Mouse (Mus musculus): ENCODE measurements at regions not wholly inside any gene's neighbourhood (a gene's known extent, or its start where the extent isn't known, plus 50 kb on each side); places are given as distances from the start of the nearest gene placed in this dataset.

DNA sequence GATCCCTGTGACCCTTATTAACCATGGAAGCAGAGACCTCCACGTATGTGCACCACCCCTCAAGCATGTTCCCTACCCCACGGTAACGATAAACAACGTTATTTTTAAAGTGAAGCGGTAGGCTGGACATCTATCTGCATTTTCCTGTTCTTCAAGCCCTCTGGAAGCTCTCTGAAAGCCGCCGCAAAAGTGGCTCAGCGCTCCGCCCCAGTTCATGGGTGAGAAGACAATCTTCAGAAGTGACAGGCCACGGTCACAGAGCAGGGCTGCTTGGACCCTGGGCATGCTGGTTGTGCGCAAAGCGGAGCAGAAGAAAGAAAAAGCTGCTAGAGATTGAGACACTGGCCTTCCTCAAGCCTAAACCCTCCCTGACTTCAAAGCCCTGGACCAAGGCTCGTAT is 90.5 kb downstream of the Zfp36l2 start:
- Histone ChIP-seq H3K4me3 (no peak overlapping the region), H3K36me3 (ENCODE audit: control insufficient read depth, insufficient read depth) (no peaks in the 10 kb centered on the region), H3K4me2 (ENCODE audit: low read depth) (no peak overlapping the region), H3K79me2 (ENCODE audit: control insufficient read depth, insufficient read depth) (no peaks in the 10 kb centered on the region), H3K27me3 (ENCODE audit: control insufficient read depth, insufficient read depth, insufficient read length) (no peaks in the 10 kb centered on the region), H3ac (ENCODE audit: control insufficient read depth, insufficient read length) (no peak overlapping the region)
- no peak for TF ChIP-seq POLR2AphosphoS2 (IDR thresholded peaks at IDR 0.05; ENCODE audit: insufficient read length, low read depth)
- TF ChIP-seq CEBPB (IDR thresholded peaks at IDR 0.05; ENCODE audit: insufficient read depth, poor library complexity, severe bottlenecking) = no peak
- no peak for TF ChIP-seq REST (IDR thresholded peaks at IDR 0.05; ENCODE audit: insufficient read depth, insufficient read length)
- no peak for TF ChIP-seq POLR2A (IDR thresholded peaks at IDR 0.05; ENCODE audit: insufficient read length, low read depth)
- no peak for TF ChIP-seq E2F4 (IDR thresholded peaks at IDR 0.05; ENCODE audit: insufficient read depth)
- no peak for TF ChIP-seq SRF (IDR thresholded peaks at IDR 0.05; ENCODE audit: control insufficient read depth, insufficient read length, low read depth)
- no peak for TF ChIP-seq TCF12 (IDR thresholded peaks at IDR 0.05; ENCODE audit: insufficient read depth, poor library complexity, severe bottlenecking)
- TF ChIP-seq USF1 (IDR thresholded peaks at IDR 0.05; ENCODE audit: low read depth) = no peak
- TF ChIP-seq MYOG (IDR thresholded peaks at IDR 0.05; ENCODE audit: control insufficient read depth in 1 of 3, insufficient read depth in 1 of 3, insufficient read length in 2 of 3, low read depth in 2 of 3) = no peak
- no peak for TF ChIP-seq TCF3 (IDR thresholded peaks at IDR 0.05; ENCODE audit: insufficient read length, low read depth)
- TF ChIP-seq MAX (IDR thresholded peaks at IDR 0.05; ENCODE audit: low read depth) = no peak
- no peak for TF ChIP-seq MYOD1 (IDR thresholded peaks at IDR 0.05; ENCODE audit: control insufficient read depth in 1 of 3, insufficient read length in 2 of 3, low read depth in 2 of 3)

DNA sequence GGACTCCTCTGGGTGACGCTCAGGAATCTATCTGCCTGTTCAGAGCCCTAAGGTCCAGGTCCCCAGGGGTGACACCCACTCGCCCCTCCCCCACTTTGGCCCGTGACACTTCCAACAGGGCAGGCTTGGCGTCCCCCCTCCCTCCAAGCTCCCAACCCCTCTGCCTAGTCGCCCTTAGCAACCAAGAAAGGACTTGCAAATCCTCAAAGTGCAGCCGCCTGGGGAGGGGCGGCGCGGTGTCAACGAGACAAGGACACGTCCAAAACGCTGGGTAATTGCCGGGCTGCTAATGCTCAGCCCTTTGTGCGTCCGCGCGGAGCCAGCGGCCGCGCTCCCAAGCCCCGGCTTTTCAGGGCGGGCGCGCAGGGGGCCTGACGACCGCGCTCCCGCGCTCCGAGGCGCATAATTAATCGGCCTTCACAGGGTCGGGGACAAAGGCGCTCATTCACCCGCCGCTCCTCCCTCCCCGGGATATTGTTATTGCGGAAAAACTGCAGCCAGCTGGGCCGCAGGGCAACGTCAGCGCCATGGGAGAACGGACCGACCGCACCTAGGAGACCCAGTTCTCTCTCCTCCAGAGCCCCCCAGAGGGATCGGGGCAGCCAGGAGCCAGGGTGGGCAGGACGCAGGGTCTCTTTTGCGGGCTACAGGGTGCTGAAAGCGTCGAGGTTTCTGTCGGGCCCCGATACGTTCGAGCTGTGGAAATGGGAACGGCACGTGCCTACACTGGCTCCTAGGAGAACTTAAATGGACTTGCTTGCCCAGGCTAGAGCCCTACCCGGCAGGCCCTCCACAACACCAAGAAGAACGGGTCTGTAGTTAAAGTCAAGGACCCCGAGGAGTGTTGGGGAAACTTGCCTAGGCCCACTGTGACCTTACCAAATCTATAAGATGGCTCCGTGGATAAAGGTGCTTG is 91.1 kb downstream of the Zfp36l2 start:
- no peaks in the 10 kb centered on the region for H3K79me2 ChIP-seq (ENCODE audit: control insufficient read depth, insufficient read depth)
- no peaks in the 10 kb centered on the region for H3K27me3 ChIP-seq (ENCODE audit: control insufficient read depth, insufficient read depth, insufficient read length)
- TF ChIP-seq MYOG (IDR thresholded peaks at IDR 0.05; ENCODE audit: control insufficient read depth in 1 of 3, insufficient read depth in 1 of 3, insufficient read length in 2 of 3, low read depth in 2 of 3) (no peak), E2F4 (IDR thresholded peaks at IDR 0.05; ENCODE audit: insufficient read depth) (no peak), TCF12 (IDR thresholded peaks at IDR 0.05; ENCODE audit: insufficient read depth, poor library complexity, severe bottlenecking) (no peak)
- no peak overlapping the region for H3K4me2 ChIP-seq (ENCODE audit: low read depth)
- no peak overlapping the region for H3K4me3 ChIP-seq
- H3K36me3 ChIP-seq (ENCODE audit: control insufficient read depth, insufficient read depth) = no peaks in the 10 kb centered on the region
- no peak overlapping the region for H3ac ChIP-seq (ENCODE audit: control insufficient read depth, insufficient read length)

DNA sequence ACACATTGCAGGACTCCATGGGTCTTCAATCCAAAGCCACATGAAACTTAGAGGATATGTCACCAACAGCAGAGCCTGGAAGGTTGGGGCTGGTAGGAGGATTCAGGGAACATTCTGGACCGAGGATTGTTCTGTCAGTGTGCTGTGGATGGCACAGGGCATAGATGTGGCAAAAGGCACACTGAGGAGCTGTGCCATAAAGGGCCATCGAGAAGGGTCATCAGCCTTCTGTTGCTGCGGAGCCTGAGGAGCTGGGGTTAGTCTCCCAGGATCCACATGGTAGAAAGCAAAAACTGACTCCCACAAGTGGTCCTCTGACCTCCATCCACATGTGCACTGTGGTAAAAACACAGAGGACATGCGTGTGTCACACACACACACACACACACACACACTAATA is 91.9 kb downstream of the Zfp36l2 start:
- TF ChIP-seq POLR2A (IDR thresholded peaks at IDR 0.05; ENCODE audit: insufficient read length, low read depth) (no peak), REST (IDR thresholded peaks at IDR 0.05; ENCODE audit: insufficient read depth, insufficient read length) (no peak), SRF (IDR thresholded peaks at IDR 0.05; ENCODE audit: control insufficient read depth, insufficient read length, low read depth) (no peak), CEBPB (IDR thresholded peaks at IDR 0.05; ENCODE audit: insufficient read depth, poor library complexity, severe bottlenecking) (no peak), MYOD1 (IDR thresholded peaks at IDR 0.05; ENCODE audit: control insufficient read depth in 1 of 3, insufficient read length in 2 of 3, low read depth in 2 of 3) (no peak), USF1 (IDR thresholded peaks at IDR 0.05; ENCODE audit: low read depth) (no peak), POLR2AphosphoS2 (IDR thresholded peaks at IDR 0.05; ENCODE audit: insufficient read length, low read depth) (no peak), E2F4 (IDR thresholded peaks at IDR 0.05; ENCODE audit: insufficient read depth) (no peak), MYOG (IDR thresholded peaks at IDR 0.05; ENCODE audit: control insufficient read depth in 1 of 3, insufficient read depth in 1 of 3, insufficient read length in 2 of 3, low read depth in 2 of 3) (no peak), TCF12 (IDR thresholded peaks at IDR 0.05; ENCODE audit: insufficient read depth, poor library complexity, severe bottlenecking) (no peak), MAX (IDR thresholded peaks at IDR 0.05; ENCODE audit: low read depth) (no peak)

DNA sequence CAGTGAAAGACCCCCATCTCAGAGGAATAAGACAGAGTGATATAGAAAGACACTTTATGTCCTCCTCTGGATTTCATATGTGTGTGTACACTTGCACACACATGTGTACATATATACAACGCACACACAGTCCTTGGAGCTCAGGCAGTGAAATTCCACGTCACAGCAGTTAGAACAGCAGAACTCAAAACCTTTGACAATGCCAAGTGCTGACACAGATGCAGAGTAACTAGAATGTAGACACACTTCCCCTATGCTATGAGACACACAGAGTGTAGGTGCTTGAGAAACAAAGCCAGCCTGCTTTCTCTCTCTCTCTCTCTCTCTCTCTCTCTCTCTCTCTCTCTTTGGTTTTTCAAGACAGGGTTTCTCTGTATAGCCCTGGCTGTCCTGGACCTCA is 92.7 kb downstream of the Zfp36l2 start:
- TF ChIP-seq USF1 (IDR thresholded peaks at IDR 0.05; ENCODE audit: low read depth) = no peak
- no peak for TF ChIP-seq E2F4 (IDR thresholded peaks at IDR 0.05; ENCODE audit: insufficient read depth)
- TF ChIP-seq REST (IDR thresholded peaks at IDR 0.05; ENCODE audit: insufficient read depth, insufficient read length) = no peak
- no peak for TF ChIP-seq POLR2AphosphoS2 (IDR thresholded peaks at IDR 0.05; ENCODE audit: insufficient read length, low read depth)
- TF ChIP-seq MYOG (IDR thresholded peaks at IDR 0.05; ENCODE audit: control insufficient read depth in 1 of 3, insufficient read depth in 1 of 3, insufficient read length in 2 of 3, low read depth in 2 of 3) = no peak
- TF ChIP-seq MYOD1 (IDR thresholded peaks at IDR 0.05; ENCODE audit: control insufficient read depth in 1 of 3, insufficient read length in 2 of 3, low read depth in 2 of 3) = no peak
- no peak for TF ChIP-seq TCF3 (IDR thresholded peaks at IDR 0.05; ENCODE audit: insufficient read length, low read depth)
- TF ChIP-seq SRF (IDR thresholded peaks at IDR 0.05; ENCODE audit: control insufficient read depth, insufficient read length, low read depth) = no peak
- TF ChIP-seq TCF12 (IDR thresholded peaks at IDR 0.05; ENCODE audit: insufficient read depth, poor library complexity, severe bottlenecking) = no peak
- no peak for TF ChIP-seq POLR2A (IDR thresholded peaks at IDR 0.05; ENCODE audit: insufficient read length, low read depth)
- no peak for TF ChIP-seq CEBPB (IDR thresholded peaks at IDR 0.05; ENCODE audit: insufficient read depth, poor library complexity, severe bottlenecking)
- no peak for TF ChIP-seq MAX (IDR thresholded peaks at IDR 0.05; ENCODE audit: low read depth)
- Histone ChIP-seq H3K27me3 (ENCODE audit: control insufficient read depth, insufficient read depth, insufficient read length) (no peaks in the 10 kb centered on the region), H3K36me3 (ENCODE audit: control insufficient read depth, insufficient read depth) (no peaks in the 10 kb centered on the region), H3K4me3 (no peak overlapping the region), H3K4me2 (ENCODE audit: low read depth) (no peak overlapping the region), H3ac (ENCODE audit: control insufficient read depth, insufficient read length) (no peak overlapping the region), H3K79me2 (ENCODE audit: control insufficient read depth, insufficient read depth) (no peaks in the 10 kb centered on the region)

More for the DNA sequence above, 91.9 kb downstream of the Zfp36l2 start:
- Histone ChIP-seq H3K79me2 (ENCODE audit: control insufficient read depth, insufficient read depth) (no peaks in the 10 kb centered on the region), H3K27me3 (ENCODE audit: control insufficient read depth, insufficient read depth, insufficient read length) (no peaks in the 10 kb centered on the region), H3K36me3 (ENCODE audit: control insufficient read depth, insufficient read depth) (no peaks in the 10 kb centered on the region), H3K4me3 (no peak overlapping the region), H3ac (ENCODE audit: control insufficient read depth, insufficient read length) (no peak overlapping the region), H3K4me2 (ENCODE audit: low read depth) (no peak overlapping the region)
